Mouse (Mus musculus): ENCODE data around the gene Rars. TPM values are rescaled to one million over a fixed set of nuclear protein-coding genes. Genes with fewer than 3 reads are reported as not detected.
"Not testable (repeated sequence)": the region's sequence is repeated elsewhere in the genome, so short reads cannot be mapped to it uniquely, and the experiment has no call there.

The Rars gene
- polyA plus RNA-seq, 1 experiment from 2014 or later = 83.2 TPM

- no peaks in the 10 kb centered on the region for H3K9me3 ChIP-seq (replicated peaks; ENCODE audit: control insufficient read depth, low read length)
- H3K9ac ChIP-seq (ENCODE audit: low read length) = no peak overlapping the region
- H3K4me1 ChIP-seq (ENCODE audit: control insufficient read depth, insufficient read depth, low read length) = 0 out of 2 replicates have a peak, but pooled peaks cover 5% of the 10 kb centered on the region
- WGBS = 87% methylated on average over 21 of the region's 21 CpGs
- H3K4me2 ChIP-seq (ENCODE audit: low read length) = no peak overlapping the region
- H3K4me3 ChIP-seq (ENCODE audit: low read depth, low read length) = no peak overlapping the region
- H3K27me3 ChIP-seq (replicated peaks; ENCODE audit: control insufficient read depth, insufficient read depth, low read length) = no peaks in the 10 kb centered on the region
- DNase-seq (ENCODE audit: low spot score) = no peak
- peaks cover 33% of the 10 kb centered on the region for H3K36me3 ChIP-seq (ENCODE audit: control insufficient read depth, insufficient read depth, low read length)
- H3K27ac ChIP-seq (ENCODE audit: low read depth, low read length) = no peak overlapping the region
- no peak for ATAC-seq
Observed at GRCm38 (mm10) chr11:35841738-35842325, 7.5 kb upstream of the Rars start.

GRCm38 (mm10) chr11:35840806-35841205 is 6.5 kb upstream of the Rars start:
- not testable (repeated sequence) for H3K4me2 ChIP-seq (ENCODE audit: low read length)
- peaks cover 33% of the 10 kb centered on the region for H3K36me3 ChIP-seq (ENCODE audit: control insufficient read depth, insufficient read depth, low read length)

GRCm38 (mm10) chr11:35840282-35840681 is 6.0 kb upstream of the Rars start:
- no peak overlapping the region for H3K4me3 ChIP-seq (ENCODE audit: low read depth, low read length)
- 0 out of 2 replicates have a peak, but pooled peaks cover 5% of the 10 kb centered on the region for H3K4me1 ChIP-seq (ENCODE audit: control insufficient read depth, insufficient read depth, low read length)
- WGBS = 85% methylated on average over 7 of the region's 7 CpGs
- H3K9me3 ChIP-seq (replicated peaks; ENCODE audit: control insufficient read depth, low read length) = no peaks in the 10 kb centered on the region
- peaks cover 33% of the 10 kb centered on the region for H3K36me3 ChIP-seq (ENCODE audit: control insufficient read depth, insufficient read depth, low read length)
- ATAC-seq (no peak), DNase-seq (ENCODE audit: low spot score) (no peak)
- no peaks in the 10 kb centered on the region for H3K27me3 ChIP-seq (replicated peaks; ENCODE audit: control insufficient read depth, insufficient read depth, low read length)
- H3K27ac ChIP-seq (ENCODE audit: low read depth, low read length) = no peak overlapping the region
- no peak overlapping the region for H3K9ac ChIP-seq (ENCODE audit: low read length)
- no peak overlapping the region for H3K4me2 ChIP-seq (ENCODE audit: low read length)

More at GRCm38 (mm10) chr11:35840806-35841205, 6.5 kb upstream of the Rars start:
- H3K4me3 ChIP-seq (ENCODE audit: low read depth, low read length); H3K9me3 ChIP-seq (replicated peaks; ENCODE audit: control insufficient read depth, low read length); H3K4me1 ChIP-seq (ENCODE audit: control insufficient read depth, insufficient read depth, low read length); H3K9ac ChIP-seq (ENCODE audit: low read length); ATAC-seq; H3K27me3 ChIP-seq (replicated peaks; ENCODE audit: control insufficient read depth, insufficient read depth, low read length); DNase-seq (ENCODE audit: low spot score); H3K27ac ChIP-seq (ENCODE audit: low read depth, low read length): not testable (repeated sequence)
- WGBS = 96% methylated on average over 4 of the region's 4 CpGs

- WGBS = 32% methylated on average over 28 of the region's 28 CpGs
- H3K27me3 ChIP-seq (replicated peaks; ENCODE audit: control insufficient read depth, insufficient read depth, low read length) = no peaks in the 10 kb centered on the region
- no peaks in the 10 kb centered on the region for H3K9me3 ChIP-seq (replicated peaks; ENCODE audit: control insufficient read depth, low read length)
- H3K27ac ChIP-seq (ENCODE audit: low read depth, low read length) = no peak overlapping the region
- H3K4me3 ChIP-seq (ENCODE audit: low read depth, low read length) = peak overlapping the region; percentile 13
- H3K36me3 ChIP-seq (ENCODE audit: control insufficient read depth, insufficient read depth, low read length) = peaks cover 29% of the 10 kb centered on the region
- H3K4me2 ChIP-seq (ENCODE audit: low read length) = peak overlapping the region; percentile 53
- peaks cover 8% of the 10 kb centered on the region; the same call in 1 of the 2 replicates for H3K4me1 ChIP-seq (ENCODE audit: control insufficient read depth, insufficient read depth, low read length)
- ATAC-seq (peak; percentile 74), DNase-seq (ENCODE audit: low spot score) (peak; percentile 86)
- H3K9ac ChIP-seq (ENCODE audit: low read length) = peak overlapping the region; percentile 37; the same call in 1 of the 2 replicates
Observed at GRCm38 (mm10) chr11:35838345-35839338, 4.3 kb upstream of the Rars start.

GRCm38 (mm10) chr11:35837156-35838126 is 3.1 kb upstream of the Rars start:
- Histone ChIP-seq H3K27me3 (replicated peaks; ENCODE audit: control insufficient read depth, insufficient read depth, low read length) (no peaks in the 10 kb centered on the region), H3K4me2 (ENCODE audit: low read length) (no peak overlapping the region)
- ATAC-seq = no peak

GRCm38 (mm10) chr11:35833270-35833669 is 1.0 kb downstream of the Rars start:
- Histone ChIP-seq H3K9ac (ENCODE audit: low read length) (no peak overlapping the region; the same call in 1 of the 2 replicates), H3K4me3 (ENCODE audit: low read depth, low read length) (peak overlapping the region; percentile 89), H3K4me2 (ENCODE audit: low read length) (peak overlapping the region; percentile 80), H3K36me3 (ENCODE audit: control insufficient read depth, insufficient read depth, low read length) (peaks cover 35% of the 10 kb centered on the region), H3K27me3 (replicated peaks; ENCODE audit: control insufficient read depth, insufficient read depth, low read length) (no peaks in the 10 kb centered on the region), H3K27ac (ENCODE audit: low read depth, low read length) (no peak overlapping the region), H3K9me3 (replicated peaks; ENCODE audit: control insufficient read depth, low read length) (no peaks in the 10 kb centered on the region), H3K4me1 (ENCODE audit: control insufficient read depth, insufficient read depth, low read length) (peaks cover 11% of the 10 kb centered on the region; the same call in 1 of the 2 replicates)
- no peak for ATAC-seq
- WGBS = 91% methylated on average over 6 of the region's 6 CpGs
- no peak for DNase-seq (ENCODE audit: low spot score)

More at GRCm38 (mm10) chr11:35837156-35838126, 3.1 kb upstream of the Rars start:
- H3K4me1 ChIP-seq (ENCODE audit: control insufficient read depth, insufficient read depth, low read length) = peaks cover 14% of the 10 kb centered on the region; the same call in 1 of the 2 replicates
- H3K27ac ChIP-seq (ENCODE audit: low read depth, low read length) = no peak overlapping the region
- no peak overlapping the region for H3K4me3 ChIP-seq (ENCODE audit: low read depth, low read length)
- peaks cover 28% of the 10 kb centered on the region for H3K36me3 ChIP-seq (ENCODE audit: control insufficient read depth, insufficient read depth, low read length)
- no peak overlapping the region for H3K9ac ChIP-seq (ENCODE audit: low read length)
- WGBS = 90% methylated on average over 5 of the region's 5 CpGs
- DNase-seq (ENCODE audit: low spot score) = no peak
- H3K9me3 ChIP-seq (replicated peaks; ENCODE audit: control insufficient read depth, low read length) = no peaks in the 10 kb centered on the region

- H3K4me3 ChIP-seq (ENCODE audit: low read depth, low read length) = no peak overlapping the region
- H3K27ac ChIP-seq (ENCODE audit: low read depth, low read length) = no peak overlapping the region
- no peaks in the 10 kb centered on the region for H3K27me3 ChIP-seq (replicated peaks; ENCODE audit: control insufficient read depth, insufficient read depth, low read length)
- H3K36me3 ChIP-seq (ENCODE audit: control insufficient read depth, insufficient read depth, low read length) = peaks cover 46% of the 10 kb centered on the region
- no peaks in the 10 kb centered on the region for H3K9me3 ChIP-seq (replicated peaks; ENCODE audit: control insufficient read depth, low read length)
- ATAC-seq = no peak
- DNase-seq (ENCODE audit: low spot score) = no peak
- H3K4me2 ChIP-seq (ENCODE audit: low read length) = no peak overlapping the region
- H3K4me1 ChIP-seq (ENCODE audit: control insufficient read depth, insufficient read depth, low read length) = peaks cover 9% of the 10 kb centered on the region; the same call in 1 of the 2 replicates
- 82% methylated on average over 4 of the region's 4 CpGs for WGBS
- no peak overlapping the region for H3K9ac ChIP-seq (ENCODE audit: low read length)
Observed at GRCm38 (mm10) chr11:35832139-35832538, 2.2 kb downstream of the Rars start.

GRCm38 (mm10) chr11:35827714-35828113 is 6.6 kb downstream of the Rars start:
- H3K27me3 ChIP-seq (replicated peaks; ENCODE audit: control insufficient read depth, insufficient read depth, low read length) = no peaks in the 10 kb centered on the region

More at GRCm38 (mm10) chr11:35827714-35828113, 6.6 kb downstream of the Rars start:
- Histone ChIP-seq H3K9me3 (replicated peaks; ENCODE audit: control insufficient read depth, low read length) (no peaks in the 10 kb centered on the region), H3K4me2 (ENCODE audit: low read length) (no peak overlapping the region), H3K36me3 (ENCODE audit: control insufficient read depth, insufficient read depth, low read length) (peaks cover 80% of the 10 kb centered on the region), H3K9ac (ENCODE audit: low read length) (no peak overlapping the region), H3K27ac (ENCODE audit: low read depth, low read length) (no peak overlapping the region), H3K4me1 (ENCODE audit: control insufficient read depth, insufficient read depth, low read length) (no peaks in the 10 kb centered on the region), H3K4me3 (ENCODE audit: low read depth, low read length) (no peak overlapping the region)
- ATAC-seq (no peak), DNase-seq (ENCODE audit: low spot score) (no peak)
- 96% methylated on average over 6 of the region's 6 CpGs for WGBS
